Mouse (Mus musculus) forebrain, embryonic 15.5 days (tissue): ENCODE data around the gene Ednra. TPM values are rescaled to one million over a fixed set of nuclear protein-coding genes. Genes with fewer than 3 reads are reported as not detected.
"Not testable (repeated sequence)": the region's sequence is repeated elsewhere in the genome, so short reads cannot be mapped to it uniquely, and the experiment has no call there.

ENCODE experiments used
- ATAC-seq: fragments of 200-750 bp; cut with Nextera tagmentation; replicated peaks from 2 replicates; pipeline ENCODE4 v1.8.0; 2017; ENCODE audit warnings: mild to moderate bottlenecking, moderate TSS enrichment, moderate library complexity
- H3K27ac ChIP-seq: fragments of 300-500 bp; sonication (generic); replicated peaks from 2 replicates; pipeline ENCODE4 v1.5.1; 2015; ENCODE audit warnings: mild to moderate bottlenecking, inconsistent platforms
- H3K27me3 ChIP-seq: fragments of 300-500 bp; sonication (generic); 2 replicates; pipeline ENCODE4 v1.6.1; 2015; ENCODE audit warnings: inconsistent platforms
- H3K36me3 ChIP-seq: fragments of 300-500 bp; sonication (generic); 2 replicates; pipeline ENCODE4 v1.6.1; 2015; ENCODE audit warnings: mild to moderate bottlenecking, inconsistent platforms
- H3K4me1 ChIP-seq: fragments of 300-500 bp; sonication (generic); 2 replicates; pipeline ENCODE4 v1.6.1; 2015; ENCODE audit warnings: inconsistent platforms
- H3K4me2 ChIP-seq: fragments of 300-500 bp; sonication (generic); replicated peaks from 2 replicates; pipeline ENCODE4 v1.6.1; 2015; ENCODE audit warnings: mild to moderate bottlenecking, inconsistent platforms
- H3K4me3 ChIP-seq: fragments of 300-500 bp; sonication (generic); 2 replicates; pipeline ENCODE4 v1.5.1; 2015; ENCODE audit warnings: mild to moderate bottlenecking, inconsistent platforms
- H3K9ac ChIP-seq: fragments of 300-500 bp; sonication (generic); replicated peaks from 2 replicates; pipeline ENCODE4 v1.6.1; 2015; ENCODE audit warnings: mild to moderate bottlenecking, inconsistent platforms
- H3K9me3 ChIP-seq: fragments of 300-500 bp; sonication (generic); 2 replicates; pipeline ENCODE4 v1.6.1; 2016; ENCODE audit warnings: inconsistent platforms
- WGBS: fragments of 180-500 bp; shearing (Covaris S2); methylation state at CpG from one replicate; pipeline ENCODE4 v1.1.7; 2015; ENCODE audit warnings: mixed read lengths; 5-methylcytosine and 5-hydroxymethylcytosine counted together
- polyA plus RNA-seq: library from polyadenylated mRNA; unstranded; fragments of >200 nt; fragmentation: Nextera tagmentation; extraction: Ambion mirVana; gene quantifications from 2 replicates; pipeline ENCODE4 v1.2.1, GENCODE M21; 2015

The Ednra gene
- polyA plus RNA-seq, 1 experiment from 2014 or later, result 4.0 TPM

GRCm38 (mm10) chr8:77713688-77714087 is 10.6 kb downstream of the Ednra start:
- Histone ChIP-seq H3K4me2 (no peak overlapping the region), H3K27ac (no peak overlapping the region), H3K9me3 (no peaks in the 10 kb centered on the region), H3K27me3 (no peaks in the 10 kb centered on the region), H3K36me3 (no peaks in the 10 kb centered on the region), H3K4me3 (no peak overlapping the region), H3K4me1 (no peaks in the 10 kb centered on the region), H3K9ac (no peak overlapping the region)
- no peak for ATAC-seq
- WGBS, result 90% methylated on average over 5 of the region's 5 CpGs

DNA sequence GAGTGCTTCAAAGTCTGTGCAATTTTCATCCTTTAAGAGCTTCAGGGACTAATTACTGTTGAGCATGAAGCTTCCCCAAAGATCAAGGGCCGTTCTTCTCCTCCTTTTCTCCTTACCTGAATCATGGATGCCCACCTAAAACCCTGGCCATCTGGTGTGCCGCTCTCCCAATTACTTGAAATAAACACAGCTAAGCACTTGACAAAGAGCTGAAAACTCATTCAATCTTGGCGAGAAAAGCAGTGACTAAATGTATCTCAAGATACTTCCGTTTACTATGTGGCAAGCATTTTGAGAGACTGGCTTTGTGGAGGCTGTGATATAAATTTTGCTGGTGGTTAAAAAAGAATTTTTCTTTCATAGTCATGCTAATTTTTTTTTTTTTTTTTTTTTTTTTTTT is 19.5 kb downstream of the Ednra start:
- WGBS, result 87% methylated on average over 4 of the region's 4 CpGs

GRCm38 (mm10) chr8:77698028-77698427 is 26.2 kb downstream of the Ednra start:
- Histone ChIP-seq H3K9me3 (no peaks in the 10 kb centered on the region), H3K36me3 (no peaks in the 10 kb centered on the region), H3K4me2 (no peak overlapping the region), H3K4me3 (no peak overlapping the region), H3K4me1 (no peaks in the 10 kb centered on the region), H3K9ac (no peak overlapping the region), H3K27me3 (no peaks in the 10 kb centered on the region), H3K27ac (no peak overlapping the region)
- no peak for ATAC-seq
- 50% methylated on average over 10 of the region's 10 CpGs for WGBS

More for the DNA sequence above, 19.5 kb downstream of the Ednra start:
- Histone ChIP-seq H3K4me2 (no peak overlapping the region), H3K4me3 (no peak overlapping the region), H3K27ac (no peak overlapping the region), H3K4me1 (no peaks in the 10 kb centered on the region), H3K27me3 (no peaks in the 10 kb centered on the region), H3K9me3 (no peaks in the 10 kb centered on the region), H3K9ac (no peak overlapping the region), H3K36me3 (no peaks in the 10 kb centered on the region)
- ATAC-seq, result no peak

DNA sequence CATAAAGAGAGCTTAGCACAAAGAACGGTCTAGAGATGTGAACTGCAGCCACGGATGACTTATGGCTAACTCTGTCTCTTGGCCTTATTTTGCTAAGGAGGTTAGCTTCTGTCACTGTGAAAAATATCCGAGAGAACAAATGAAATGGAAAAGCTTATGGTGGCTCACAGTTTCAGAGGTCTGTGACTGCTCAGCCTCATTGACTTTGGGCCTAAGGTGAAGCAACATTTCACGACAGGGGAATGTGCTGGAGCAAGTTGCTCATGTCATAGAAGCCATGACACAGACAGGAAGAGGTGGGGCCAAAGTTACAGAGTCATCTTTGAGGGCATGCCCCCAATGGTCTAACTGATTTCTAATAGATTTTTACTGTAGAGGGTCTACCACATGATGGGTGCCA is 28.1 kb downstream of the Ednra start:
- no peak overlapping the region for H3K9ac ChIP-seq
- 95% methylated on average over 4 of the region's 4 CpGs for WGBS

DNA sequence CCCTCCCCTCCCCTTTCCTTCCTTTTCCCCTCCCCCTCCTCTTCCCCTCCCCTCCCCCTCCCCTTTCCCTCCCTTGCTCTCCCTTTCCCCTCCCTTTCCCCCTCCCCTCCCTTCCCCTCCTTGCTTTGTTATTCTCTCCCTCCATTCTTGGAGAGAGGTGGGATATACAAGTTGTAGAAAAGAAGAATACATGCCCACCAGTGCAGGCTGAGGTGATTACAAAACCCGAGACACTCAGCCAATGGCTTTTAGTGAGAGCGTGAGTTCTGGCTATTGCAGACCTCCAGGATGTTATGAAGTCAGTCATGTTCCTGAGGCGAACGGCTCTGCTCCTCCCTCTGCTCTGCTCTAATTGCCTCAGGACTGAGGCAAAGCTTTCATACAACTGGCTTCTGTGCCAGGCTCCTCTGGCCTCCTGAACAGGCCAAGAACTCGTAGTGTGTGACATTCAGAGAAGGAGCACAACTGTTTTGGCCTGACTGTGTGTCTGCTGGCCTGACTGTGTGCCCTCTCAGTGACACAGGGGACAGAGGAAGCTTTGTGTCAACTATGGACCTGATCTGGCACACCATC is 28.7 kb downstream of the Ednra start:
- Histone ChIP-seq H3K4me3 (no peak overlapping the region), H3K9ac (no peak overlapping the region), H3K9me3 (no peaks in the 10 kb centered on the region), H3K4me2 (no peak overlapping the region), H3K4me1 (no peaks in the 10 kb centered on the region), H3K27me3 (no peaks in the 10 kb centered on the region), H3K36me3 (no peaks in the 10 kb centered on the region), H3K27ac (no peak overlapping the region)
- ATAC-seq, result no peak
- WGBS, result 33% methylated on average over 5 of the region's 5 CpGs

More for the DNA sequence above, 28.1 kb downstream of the Ednra start:
- Histone ChIP-seq H3K27ac (no peak overlapping the region), H3K4me1 (no peaks in the 10 kb centered on the region), H3K9me3 (no peaks in the 10 kb centered on the region), H3K4me2 (no peak overlapping the region), H3K4me3 (no peak overlapping the region), H3K36me3 (no peaks in the 10 kb centered on the region), H3K27me3 (no peaks in the 10 kb centered on the region)
- ATAC-seq, result no peak

- Histone ChIP-seq H3K4me3 (no peak overlapping the region), H3K4me2 (no peak overlapping the region), H3K4me1 (no peaks in the 10 kb centered on the region), H3K36me3 (no peaks in the 10 kb centered on the region), H3K9me3 (no peaks in the 10 kb centered on the region), H3K27me3 (no peaks in the 10 kb centered on the region), H3K9ac (no peak overlapping the region), H3K27ac (no peak overlapping the region)
- WGBS, result 79% methylated on average over 3 of the region's 3 CpGs
- ATAC-seq, result no peak
Observed at GRCm38 (mm10) chr8:77695070-77695469, 29.2 kb downstream of the Ednra start.

GRCm38 (mm10) chr8:77694588-77694987 is 29.7 kb downstream of the Ednra start:
- 96% methylated on average over 4 of the region's 4 CpGs for WGBS
- no peaks in the 10 kb centered on the region for H3K27me3 ChIP-seq
- H3K27ac ChIP-seq, result no peak overlapping the region
- no peaks in the 10 kb centered on the region for H3K4me1 ChIP-seq
- H3K36me3 ChIP-seq, result no peaks in the 10 kb centered on the region
- no peak overlapping the region for H3K4me2 ChIP-seq
- no peak overlapping the region for H3K4me3 ChIP-seq
- ATAC-seq, result no peak
- no peaks in the 10 kb centered on the region for H3K9me3 ChIP-seq
- no peak overlapping the region for H3K9ac ChIP-seq

DNA sequence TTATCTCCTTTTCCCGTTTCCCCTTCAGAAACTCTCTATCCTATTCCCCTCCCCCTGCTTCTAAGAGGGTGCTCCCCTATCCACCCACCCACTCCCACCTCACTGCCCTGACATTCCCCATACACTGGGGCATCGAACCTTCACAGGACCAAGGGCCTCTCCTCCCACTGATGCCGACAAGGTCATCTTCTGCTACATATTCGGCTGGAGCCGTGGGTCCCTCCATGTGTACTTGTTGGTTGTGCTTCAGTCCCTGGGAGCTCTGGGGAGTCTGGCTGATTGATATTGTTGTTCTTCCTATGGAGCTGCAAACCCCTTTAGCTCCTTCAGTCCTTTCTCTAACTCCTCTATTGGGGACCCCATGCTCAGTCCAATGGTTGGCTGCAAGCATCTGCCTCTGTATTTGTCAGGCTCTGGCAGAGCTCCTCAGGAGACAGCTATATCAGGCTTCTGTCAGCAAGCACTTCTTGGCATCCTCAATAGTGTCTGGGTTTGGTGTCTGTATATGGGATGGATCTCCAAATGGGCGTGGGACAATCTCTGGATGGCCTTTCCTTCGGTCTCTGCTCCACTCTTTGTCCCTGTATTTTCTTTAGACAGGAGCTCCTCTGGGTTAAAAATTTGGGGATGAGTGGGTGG is 34.7 kb downstream of the Ednra start:
- H3K4me2 ChIP-seq, H3K27ac ChIP-seq, ATAC-seq, H3K9ac ChIP-seq, H3K36me3 ChIP-seq, H3K9me3 ChIP-seq, H3K27me3 ChIP-seq, H3K4me3 ChIP-seq, H3K4me1 ChIP-seq: not testable (repeated sequence)
- WGBS, result 92% methylated on average over 7 of the region's 7 CpGs

- ATAC-seq, result no peak
- H3K9ac ChIP-seq, result no peak overlapping the region
- no peaks in the 10 kb centered on the region for H3K36me3 ChIP-seq
- H3K4me2 ChIP-seq, result no peak overlapping the region
- H3K4me1 ChIP-seq, result no peaks in the 10 kb centered on the region
- no peak overlapping the region for H3K27ac ChIP-seq
- no peaks in the 10 kb centered on the region for H3K9me3 ChIP-seq
- 76% methylated on average over 5 of the region's 5 CpGs for WGBS
- no peak overlapping the region for H3K4me3 ChIP-seq
- H3K27me3 ChIP-seq, result no peaks in the 10 kb centered on the region
Observed at GRCm38 (mm10) chr8:77688978-77689377, 35.3 kb downstream of the Ednra start.

DNA sequence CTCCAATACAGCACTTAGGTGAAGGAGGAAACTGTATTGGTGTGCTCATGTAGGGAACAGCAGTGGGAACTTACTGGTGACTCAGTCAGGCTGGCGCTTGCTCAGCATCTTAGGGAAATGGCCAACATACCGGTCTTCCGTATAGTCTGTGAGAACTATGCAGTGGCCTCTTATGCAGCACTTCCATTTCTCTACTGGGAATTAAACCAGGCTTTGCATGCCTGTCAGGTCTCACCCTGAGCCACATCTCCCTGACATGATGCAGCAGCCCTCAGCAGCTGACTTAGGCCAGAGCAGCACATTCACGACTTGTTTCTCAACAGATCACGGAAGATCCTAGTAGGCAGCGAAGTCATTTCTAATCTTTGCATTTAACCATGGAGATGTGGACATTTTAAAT is 39.9 kb downstream of the Ednra start:
- Histone ChIP-seq H3K36me3 (no peaks in the 10 kb centered on the region), H3K4me2 (no peak overlapping the region), H3K4me1 (no peaks in the 10 kb centered on the region), H3K27ac (no peak overlapping the region), H3K27me3 (no peaks in the 10 kb centered on the region), H3K9me3 (no peaks in the 10 kb centered on the region), H3K9ac (no peak overlapping the region), H3K4me3 (no peak overlapping the region)
- 96% methylated on average over 6 of the region's 6 CpGs for WGBS
- ATAC-seq, result no peak

DNA sequence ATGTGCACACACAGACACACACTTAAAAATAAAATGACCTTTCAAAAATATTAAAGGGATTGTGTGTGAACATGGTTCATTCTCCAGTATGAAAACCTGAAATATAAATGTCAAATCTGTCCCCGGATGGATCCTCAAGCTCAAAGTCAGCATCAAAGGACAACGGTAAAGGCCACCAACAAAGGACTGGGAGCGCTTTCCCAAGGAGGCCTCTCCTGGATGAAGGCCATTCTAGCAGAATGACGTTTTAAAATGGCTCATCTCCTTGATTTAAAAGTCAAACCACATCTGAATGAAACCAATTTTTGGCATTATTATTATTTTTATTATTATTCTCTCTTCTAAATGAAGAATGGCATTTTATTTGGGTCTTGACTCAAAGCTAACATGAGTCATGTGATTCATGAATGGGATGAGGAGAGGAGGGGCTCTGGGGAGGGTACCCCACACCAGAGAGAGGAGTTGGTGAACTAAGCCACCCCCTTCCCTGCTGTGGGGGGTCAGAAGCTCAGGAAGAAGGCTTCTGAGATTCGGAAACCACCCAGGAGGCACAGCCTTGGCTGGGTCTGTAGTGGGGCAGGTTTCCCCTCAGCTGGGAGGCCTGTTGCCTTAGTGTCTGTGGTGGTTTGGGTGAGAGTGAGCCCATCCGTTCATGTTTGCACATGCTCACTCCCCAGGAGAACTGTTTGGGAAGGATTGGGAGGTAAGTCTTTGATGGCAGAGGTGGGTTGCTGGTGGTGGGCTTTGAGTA is 40.7 kb downstream of the Ednra start:
- no peaks in the 10 kb centered on the region for H3K27me3 ChIP-seq
- 86% methylated on average over 6 of the region's 6 CpGs for WGBS
- ATAC-seq, result no peak
- H3K27ac ChIP-seq, result no peak overlapping the region
- no peaks in the 10 kb centered on the region for H3K9me3 ChIP-seq
- no peak overlapping the region for H3K4me3 ChIP-seq
- H3K36me3 ChIP-seq, result no peaks in the 10 kb centered on the region
- H3K4me1 ChIP-seq, result no peaks in the 10 kb centered on the region
- no peak overlapping the region for H3K4me2 ChIP-seq
- no peak overlapping the region for H3K9ac ChIP-seq

- no peaks in the 10 kb centered on the region for H3K4me1 ChIP-seq
- no peaks in the 10 kb centered on the region for H3K9me3 ChIP-seq
- no peak overlapping the region for H3K4me3 ChIP-seq
- WGBS, result 45% methylated on average over 15 of the region's 15 CpGs
- no peak for ATAC-seq
- no peaks in the 10 kb centered on the region for H3K27me3 ChIP-seq
- no peak overlapping the region for H3K9ac ChIP-seq
- no peak overlapping the region for H3K27ac ChIP-seq
- no peaks in the 10 kb centered on the region for H3K36me3 ChIP-seq
- no peak overlapping the region for H3K4me2 ChIP-seq
Observed at GRCm38 (mm10) chr8:77682008-77682934, 42.0 kb downstream of the Ednra start.
